Mouse (Mus musculus): ENCODE measurements at regions not wholly inside any gene's neighbourhood (a gene's known extent, or its start where the extent isn't known, plus 50 kb on each side); places are given as distances from the start of the nearest gene placed in this dataset.

DNA sequence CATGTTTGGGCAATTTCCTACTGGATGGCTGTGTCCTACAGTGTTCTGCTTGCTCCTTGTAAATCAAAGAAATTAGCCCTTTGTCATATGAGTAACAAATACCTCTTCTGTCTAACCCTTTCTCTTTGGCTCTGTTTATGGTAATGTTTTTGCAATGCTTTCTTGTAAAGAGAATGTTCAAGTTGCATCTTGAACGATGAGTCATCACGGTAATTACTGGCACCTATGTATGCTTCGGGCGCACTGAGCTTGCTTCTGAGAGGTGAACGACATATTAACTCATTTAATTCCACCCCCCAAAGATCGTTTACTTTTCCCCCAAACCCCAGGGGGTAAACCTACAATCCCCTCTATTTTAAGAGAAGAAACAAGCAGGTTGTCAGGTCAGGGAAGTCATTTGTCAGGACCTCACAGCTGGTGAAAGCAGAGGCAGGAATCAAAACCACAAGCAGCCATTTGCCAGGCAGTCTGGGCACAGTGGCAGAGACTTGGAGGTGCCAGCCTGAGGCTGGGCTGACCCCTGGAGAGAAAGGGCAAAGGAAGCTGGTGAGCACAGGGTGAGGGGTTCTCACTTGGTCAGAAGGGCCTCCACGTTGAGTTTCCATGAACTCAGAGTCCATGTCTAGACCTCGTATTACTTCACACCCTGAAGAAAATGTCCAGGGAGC, 87.6 kb upstream of the Atp1a1 start:
- H3K4me1 ChIP-seq (ENCODE audit: control insufficient read depth, insufficient read depth, low read length): no peaks in the 10 kb centered on the region
- H3K9ac ChIP-seq (ENCODE audit: low read depth, low read length): no peak overlapping the region
- no peaks in the 10 kb centered on the region for H3K79me2 ChIP-seq (ENCODE audit: control insufficient read depth, insufficient read depth, low read length)
- no peaks in the 10 kb centered on the region for H3K27me3 ChIP-seq (ENCODE audit: control insufficient read depth, insufficient read depth, low read length)
- 78% methylated on average over 8 of the region's 8 CpGs for WGBS
- no peak for DNase-seq (ENCODE audit: extremely low read depth, low read depth, low spot score)
- H3K4me3 ChIP-seq (ENCODE audit: insufficient read depth, low read depth, low read length): no peak overlapping the region
- H3K27ac ChIP-seq (replicated peaks; ENCODE audit: insufficient read depth, low read depth, low read length): no peak overlapping the region
- no peak for TF ChIP-seq POLR2A (IDR thresholded peaks at IDR 0.05; ENCODE audit: extremely low read depth, insufficient read depth, low read length)
- no peak for TF ChIP-seq CTCF (IDR thresholded peaks at IDR 0.05; ENCODE audit: low read depth, low read length)
- H3K36me3 ChIP-seq (ENCODE audit: control insufficient read depth, insufficient read depth, low read length): no peaks in the 10 kb centered on the region

DNA sequence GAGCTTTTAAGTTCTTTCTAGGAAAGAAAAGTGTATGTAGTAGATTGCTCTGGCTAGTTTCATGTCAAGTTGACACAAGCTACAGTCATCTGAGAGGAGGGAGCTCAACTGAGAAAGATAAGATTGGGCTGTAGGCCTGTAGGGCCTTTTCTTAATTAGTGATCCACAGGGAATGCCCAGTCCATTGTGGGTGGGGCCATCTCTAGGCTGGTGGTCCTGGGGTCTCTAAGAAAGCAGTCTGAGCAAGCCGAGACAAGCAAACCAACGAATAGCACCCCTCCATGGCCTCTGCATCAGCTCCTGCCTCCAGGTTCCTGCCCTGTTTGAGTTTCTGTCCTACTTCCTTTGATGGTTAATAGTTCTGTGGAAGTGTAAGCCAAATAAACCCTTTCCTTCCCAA, 86.3 kb upstream of the Atp1a1 start:
- no peak overlapping the region for H3K27ac ChIP-seq (replicated peaks; ENCODE audit: insufficient read depth, low read depth, low read length)
- DNase-seq (ENCODE audit: extremely low read depth, low read depth, low spot score): no peak
- TF ChIP-seq CTCF (IDR thresholded peaks at IDR 0.05; ENCODE audit: low read depth, low read length): no peak
- no peak for TF ChIP-seq POLR2A (IDR thresholded peaks at IDR 0.05; ENCODE audit: extremely low read depth, insufficient read depth, low read length)
- no peak overlapping the region for H3K9ac ChIP-seq (ENCODE audit: low read depth, low read length)
- no peaks in the 10 kb centered on the region for H3K79me2 ChIP-seq (ENCODE audit: control insufficient read depth, insufficient read depth, low read length)
- no peaks in the 10 kb centered on the region for H3K27me3 ChIP-seq (ENCODE audit: control insufficient read depth, insufficient read depth, low read length)
- no peak overlapping the region for H3K4me3 ChIP-seq (ENCODE audit: insufficient read depth, low read depth, low read length)
- 81% methylated on average over 2 of the region's 2 CpGs for WGBS
- no peaks in the 10 kb centered on the region for H3K36me3 ChIP-seq (ENCODE audit: control insufficient read depth, insufficient read depth, low read length)
- no peaks in the 10 kb centered on the region for H3K4me1 ChIP-seq (ENCODE audit: control insufficient read depth, insufficient read depth, low read length)

DNA sequence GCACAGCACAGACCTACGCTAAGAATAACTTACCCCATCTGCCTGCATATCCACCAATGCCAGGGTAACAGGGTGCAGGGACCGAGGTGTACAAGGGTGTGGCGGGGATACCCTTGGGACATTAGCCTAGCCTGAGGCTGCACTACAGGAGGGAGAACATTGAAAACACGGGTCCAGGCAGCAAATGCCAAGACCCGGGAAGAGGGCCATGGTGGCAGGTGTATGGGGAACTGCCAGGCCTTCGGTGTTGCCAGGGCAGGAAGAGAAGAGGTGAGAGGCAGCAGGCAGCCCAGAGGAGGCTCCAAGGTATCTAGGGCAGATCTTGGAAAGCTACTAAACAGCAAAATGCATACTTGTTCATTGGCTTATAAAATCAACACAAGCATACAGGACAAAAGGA, 85.7 kb upstream of the Atp1a1 start:
- WGBS: 85% methylated on average over 6 of the region's 6 CpGs
- Histone ChIP-seq H3K79me2 (ENCODE audit: control insufficient read depth, insufficient read depth, low read length) (no peaks in the 10 kb centered on the region), H3K4me3 (ENCODE audit: insufficient read depth, low read depth, low read length) (no peak overlapping the region), H3K4me1 (ENCODE audit: control insufficient read depth, insufficient read depth, low read length) (no peaks in the 10 kb centered on the region), H3K36me3 (ENCODE audit: control insufficient read depth, insufficient read depth, low read length) (no peaks in the 10 kb centered on the region), H3K9ac (ENCODE audit: low read depth, low read length) (no peak overlapping the region), H3K27ac (replicated peaks; ENCODE audit: insufficient read depth, low read depth, low read length) (no peak overlapping the region), H3K27me3 (ENCODE audit: control insufficient read depth, insufficient read depth, low read length) (no peaks in the 10 kb centered on the region)
- DNase-seq (ENCODE audit: extremely low read depth, low read depth, low spot score): no peak
- no peak for TF ChIP-seq POLR2A (IDR thresholded peaks at IDR 0.05; ENCODE audit: extremely low read depth, insufficient read depth, low read length)
- TF ChIP-seq CTCF (IDR thresholded peaks at IDR 0.05; ENCODE audit: low read depth, low read length): no peak

DNA sequence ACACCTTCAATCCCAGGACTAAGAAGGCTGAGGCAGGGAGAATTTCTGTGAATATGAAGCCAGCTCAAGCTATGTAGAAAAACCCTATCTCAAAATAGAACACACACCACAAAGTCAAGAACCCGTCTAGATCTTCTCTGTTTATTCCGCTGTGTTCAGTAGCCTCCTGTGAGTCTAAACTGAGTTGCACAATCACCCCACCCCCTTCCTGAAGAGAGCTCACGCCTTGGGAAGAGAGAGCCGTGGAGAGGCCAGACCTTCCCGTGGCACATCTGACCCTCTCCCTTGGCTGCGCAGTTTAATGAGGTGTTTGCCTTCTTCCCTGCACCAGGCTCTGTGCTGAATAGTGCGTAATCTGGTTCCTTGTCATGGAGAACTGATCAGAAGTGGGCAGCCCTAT, 80.7 kb upstream of the Atp1a1 start:
- WGBS: 48% methylated on average over 7 of the region's 7 CpGs
- no peak for DNase-seq (ENCODE audit: extremely low read depth, low read depth, low spot score)
- no peak overlapping the region for H3K4me3 ChIP-seq (ENCODE audit: insufficient read depth, low read depth, low read length)
- H3K27ac ChIP-seq (replicated peaks; ENCODE audit: insufficient read depth, low read depth, low read length): no peak overlapping the region
- H3K79me2 ChIP-seq (ENCODE audit: control insufficient read depth, insufficient read depth, low read length): no peaks in the 10 kb centered on the region
- H3K4me1 ChIP-seq (ENCODE audit: control insufficient read depth, insufficient read depth, low read length): no peaks in the 10 kb centered on the region
- no peaks in the 10 kb centered on the region for H3K36me3 ChIP-seq (ENCODE audit: control insufficient read depth, insufficient read depth, low read length)
- no peaks in the 10 kb centered on the region for H3K27me3 ChIP-seq (ENCODE audit: control insufficient read depth, insufficient read depth, low read length)
- TF ChIP-seq CTCF (IDR thresholded peaks at IDR 0.05; ENCODE audit: low read depth, low read length) (no peak), POLR2A (IDR thresholded peaks at IDR 0.05; ENCODE audit: extremely low read depth, insufficient read depth, low read length) (no peak)
- no peak overlapping the region for H3K9ac ChIP-seq (ENCODE audit: low read depth, low read length)

DNA sequence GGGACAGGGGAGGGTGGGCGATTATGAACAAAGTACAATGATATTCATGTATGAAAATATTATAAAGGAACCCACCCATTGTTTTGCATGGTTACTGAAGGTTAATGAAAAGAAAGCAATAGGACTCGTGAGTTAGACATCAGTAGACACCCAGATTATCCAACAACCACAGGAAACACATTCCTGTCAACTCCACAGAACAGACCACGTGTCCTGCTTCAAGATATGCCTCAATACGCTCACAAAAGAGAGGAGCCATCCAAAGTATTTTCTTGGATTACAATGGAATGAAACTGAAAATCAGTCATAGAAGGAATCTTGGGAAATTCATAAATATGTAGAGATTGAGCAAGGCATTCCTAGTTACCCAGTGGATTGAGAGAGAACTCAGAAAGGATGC, 68.5 kb upstream of the Atp1a1 start:
- DNase-seq (ENCODE audit: extremely low read depth, low read depth, low spot score): no peak
- no peak overlapping the region for H3K27ac ChIP-seq (replicated peaks; ENCODE audit: insufficient read depth, low read depth, low read length)
- H3K4me3 ChIP-seq (ENCODE audit: insufficient read depth, low read depth, low read length): no peak overlapping the region
- 80% methylated on average over 4 of the region's 4 CpGs for WGBS
- H3K4me1 ChIP-seq (ENCODE audit: control insufficient read depth, insufficient read depth, low read length): peaks cover 10% of the 10 kb centered on the region; the same call in 1 of the 2 replicates
- H3K9ac ChIP-seq (ENCODE audit: low read depth, low read length): no peak overlapping the region
- H3K79me2 ChIP-seq (ENCODE audit: control insufficient read depth, insufficient read depth, low read length): no peaks in the 10 kb centered on the region
- no peak for TF ChIP-seq CTCF (IDR thresholded peaks at IDR 0.05; ENCODE audit: low read depth, low read length)
- no peak for TF ChIP-seq POLR2A (IDR thresholded peaks at IDR 0.05; ENCODE audit: extremely low read depth, insufficient read depth, low read length)
- H3K36me3 ChIP-seq (ENCODE audit: control insufficient read depth, insufficient read depth, low read length): no peaks in the 10 kb centered on the region
- H3K27me3 ChIP-seq (ENCODE audit: control insufficient read depth, insufficient read depth, low read length): no peaks in the 10 kb centered on the region

DNA sequence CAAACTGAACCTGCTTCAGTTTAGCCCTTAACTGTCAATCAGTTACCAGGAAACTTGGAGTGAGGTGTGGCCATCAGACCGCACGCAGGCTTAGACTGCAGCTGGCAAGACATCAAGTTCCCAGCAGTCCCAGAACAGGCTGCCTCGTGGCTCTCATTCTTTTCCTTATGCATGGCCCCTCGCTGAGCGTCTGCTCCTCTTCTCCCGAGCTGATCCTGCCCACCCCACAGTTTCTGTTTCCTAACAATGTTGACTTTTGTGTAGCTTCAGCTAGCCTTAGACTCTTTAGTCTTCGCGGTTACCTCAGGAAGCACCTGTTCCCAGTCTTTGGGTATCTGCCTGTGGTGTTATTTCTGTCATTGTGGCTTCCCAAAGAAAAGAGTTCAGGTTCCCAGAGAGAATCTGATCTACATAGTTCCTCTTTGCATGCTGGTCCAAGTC, 66.1 kb upstream of the Atp1a1 start:
- Histone ChIP-seq H3K27me3 (ENCODE audit: control insufficient read depth, insufficient read depth, low read length) (no peaks in the 10 kb centered on the region), H3K4me3 (ENCODE audit: insufficient read depth, low read depth, low read length) (no peak overlapping the region), H3K9ac (ENCODE audit: low read depth, low read length) (no peak overlapping the region), H3K36me3 (ENCODE audit: control insufficient read depth, insufficient read depth, low read length) (no peaks in the 10 kb centered on the region), H3K27ac (replicated peaks; ENCODE audit: insufficient read depth, low read depth, low read length) (no peak overlapping the region), H3K79me2 (ENCODE audit: control insufficient read depth, insufficient read depth, low read length) (no peaks in the 10 kb centered on the region), H3K4me1 (ENCODE audit: control insufficient read depth, insufficient read depth, low read length) (peaks cover 10% of the 10 kb centered on the region; the same call in 1 of the 2 replicates)
- WGBS: 43% methylated on average over 8 of the region's 8 CpGs
- DNase-seq (ENCODE audit: extremely low read depth, low read depth, low spot score): peak; percentile 63
- TF ChIP-seq POLR2A (IDR thresholded peaks at IDR 0.05; ENCODE audit: extremely low read depth, insufficient read depth, low read length) (no peak), CTCF (IDR thresholded peaks at IDR 0.05; ENCODE audit: low read depth, low read length) (no peak)
